Mouse (Mus musculus) ovary, postnatal 36 days (tissue): ENCODE data around the gene Tgif1.

Experiments used
- DNase-seq: peaks from one replicate; pipeline ENCODE4 v3.0.0; 2022; ENCODE audit warnings: low spot score, mixed read lengths

Tgif1 gene

DNA sequence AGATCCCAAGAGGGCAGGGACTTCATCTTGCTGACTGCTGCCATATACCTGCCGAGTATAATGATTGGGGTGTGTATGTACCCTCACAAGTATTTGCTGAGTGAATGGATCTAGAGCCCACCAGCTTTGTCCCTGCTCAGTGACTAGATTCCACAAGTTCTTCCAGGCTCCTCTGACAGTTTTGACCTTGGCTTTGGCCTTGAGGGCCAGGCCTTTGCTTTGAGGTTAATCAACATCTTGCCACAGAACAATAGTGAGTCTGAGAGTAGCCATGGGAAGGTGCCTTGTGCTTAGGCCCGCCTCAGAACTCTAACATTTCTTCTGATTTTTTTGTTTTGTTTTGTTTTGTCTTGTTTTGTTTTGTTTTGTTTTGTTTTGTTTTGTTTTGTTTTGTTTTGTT, 46.7 kb downstream of the Tgif1 start:
- no peak for DNase-seq

DNA sequence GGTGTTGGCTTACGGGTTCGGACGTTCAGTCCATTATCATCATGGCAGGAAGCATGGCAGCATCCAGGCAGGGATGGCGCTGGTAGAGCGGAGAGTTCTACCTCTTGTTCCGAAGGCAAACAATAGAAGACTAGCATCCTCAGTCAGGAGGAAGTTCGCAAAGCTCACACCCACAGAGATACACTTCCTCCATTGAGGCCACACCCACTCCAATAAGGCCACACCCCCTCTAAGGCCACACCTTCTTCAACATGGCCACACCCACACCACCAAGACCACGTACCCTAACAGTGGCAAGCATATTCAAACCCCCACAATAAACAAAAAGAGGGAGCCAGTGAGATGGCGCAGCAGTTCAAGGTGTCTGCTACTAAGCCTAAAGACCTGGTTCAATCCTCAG, 47.5 kb downstream of the Tgif1 start:
- no peak for DNase-seq

DNA sequence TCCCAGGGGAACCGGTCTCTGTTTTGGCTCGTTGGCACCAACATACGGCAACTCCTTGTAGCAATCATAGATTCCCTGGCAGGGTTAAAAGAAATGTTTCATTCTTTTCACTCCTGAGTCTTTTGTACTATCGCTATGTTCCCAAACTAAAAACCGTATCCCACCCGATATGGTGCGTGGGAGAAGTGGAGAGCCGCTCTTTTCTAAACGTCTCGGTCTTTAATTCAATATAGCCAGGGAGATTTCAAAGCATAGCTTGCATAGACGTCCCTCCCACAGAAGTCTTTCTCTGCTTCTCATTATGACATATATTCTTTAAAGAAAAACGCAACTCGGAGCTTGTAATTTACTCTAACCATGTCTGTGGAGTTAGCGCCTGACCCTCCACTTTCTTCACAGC, 51.3 kb downstream of the Tgif1 start:
- DNase-seq: no peak

DNA sequence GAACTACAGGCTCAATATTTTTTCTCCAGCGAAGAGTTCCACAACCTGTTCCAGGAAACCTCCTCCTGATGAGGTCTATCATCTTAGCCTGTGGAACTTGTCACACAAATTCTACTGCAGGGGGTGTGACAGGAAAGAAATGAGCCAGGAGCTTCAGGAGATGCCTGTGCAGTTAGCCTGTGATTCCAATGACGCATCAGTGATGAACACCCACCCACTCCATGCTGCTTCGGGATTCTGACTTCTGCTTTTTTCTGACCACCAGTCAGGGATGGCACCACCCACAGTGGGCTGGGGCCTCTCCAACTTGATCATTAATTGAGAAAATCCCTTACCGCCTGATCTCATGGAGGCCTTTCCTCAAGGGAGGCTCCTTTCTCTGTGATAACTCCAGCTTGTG, 54.1 kb downstream of the Tgif1 start:
- no peak for DNase-seq

DNA sequence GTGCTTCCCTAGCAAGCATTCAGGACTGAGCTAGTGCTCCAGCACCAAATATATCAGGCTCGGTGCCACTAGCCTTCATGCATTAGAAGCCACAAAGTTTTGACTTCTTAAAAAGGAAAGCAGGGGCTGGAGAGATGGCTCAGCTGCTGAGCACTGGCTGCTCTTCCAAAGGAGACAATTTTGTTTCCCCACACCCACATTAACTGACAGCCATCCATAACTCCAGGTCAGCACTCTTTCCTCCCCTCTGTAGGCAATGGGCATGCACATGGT, 55.6 kb downstream of the Tgif1 start:
- no peak for DNase-seq

DNA sequence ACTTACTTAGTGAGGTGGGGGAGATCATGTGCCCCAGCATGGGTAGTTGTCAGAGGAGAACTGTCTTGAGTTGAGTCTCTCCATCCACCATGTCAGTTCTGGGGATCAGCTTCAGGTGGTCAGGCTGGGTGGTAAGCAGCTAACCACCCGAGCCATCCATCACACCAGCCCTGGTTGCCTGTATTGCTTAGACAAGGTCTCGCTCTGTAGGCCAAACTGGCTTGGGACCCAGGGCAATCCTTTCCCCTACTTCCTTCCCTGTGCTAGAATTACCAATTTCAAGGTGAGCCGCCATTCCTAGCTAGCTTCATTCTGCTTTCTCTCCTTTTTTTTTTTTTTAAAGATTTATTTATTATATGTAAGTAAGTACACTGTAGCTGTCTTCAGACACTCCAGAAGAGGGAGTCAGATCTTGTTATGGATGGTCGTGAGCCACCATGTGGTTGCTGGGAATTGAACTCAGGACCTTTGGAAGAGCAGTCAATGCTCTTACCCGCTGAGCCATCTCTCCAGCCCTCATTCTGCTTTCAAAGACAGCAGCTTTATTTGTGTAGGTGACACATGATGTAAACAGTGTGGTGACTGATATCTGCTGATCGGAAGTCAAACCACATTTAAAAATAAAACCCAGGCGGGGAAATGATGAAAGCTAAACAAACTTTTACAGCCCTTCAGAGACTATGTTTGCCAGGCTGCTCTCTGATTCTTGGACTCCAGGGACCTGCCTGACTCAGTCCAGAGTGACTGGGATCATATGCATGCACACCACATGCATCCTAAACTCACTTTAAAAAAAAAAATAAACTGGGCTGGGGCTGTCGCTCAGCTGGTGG, 56.2 kb downstream of the Tgif1 start:
- DNase-seq: no peak

DNA sequence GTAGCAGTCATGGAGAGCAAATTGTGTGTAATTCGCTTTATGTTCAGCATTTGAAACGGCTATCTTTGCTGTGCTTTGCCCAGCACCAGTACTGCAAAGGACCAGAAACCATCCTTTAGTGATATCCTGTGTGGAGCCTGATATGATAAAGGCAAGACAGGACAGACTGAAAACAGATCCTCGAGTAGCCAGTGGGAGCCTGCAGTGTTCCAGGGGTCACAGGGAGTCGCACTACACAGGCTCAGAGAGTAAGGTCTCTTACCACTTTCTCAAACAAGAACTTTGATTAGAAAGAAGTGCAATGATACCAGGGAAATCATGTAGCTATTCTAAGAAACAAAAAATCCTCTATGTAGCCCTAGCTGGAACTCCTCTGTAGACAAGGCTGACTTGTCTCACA, 58.1 kb downstream of the Tgif1 start:
- no peak for DNase-seq

DNA sequence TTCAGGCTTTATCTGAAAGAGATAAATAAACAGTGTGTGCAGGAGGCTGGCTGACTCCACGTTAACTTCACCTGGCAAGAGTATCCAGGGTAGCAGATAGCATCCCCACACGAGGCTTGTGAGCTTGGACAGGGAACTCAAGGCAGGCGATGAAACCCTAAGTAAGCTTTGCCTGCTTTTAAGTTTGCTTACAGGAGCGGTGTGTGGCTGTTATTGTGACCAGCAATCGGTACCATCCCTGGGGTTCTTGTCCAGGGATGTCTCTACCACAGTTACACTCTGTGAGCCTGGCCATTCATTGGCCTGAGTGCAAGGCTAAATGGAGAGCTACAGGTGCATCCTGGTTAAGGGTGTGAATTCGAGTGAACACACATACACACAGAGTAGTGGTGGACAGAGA, 58.6 kb downstream of the Tgif1 start:
- DNase-seq: no peak

DNA sequence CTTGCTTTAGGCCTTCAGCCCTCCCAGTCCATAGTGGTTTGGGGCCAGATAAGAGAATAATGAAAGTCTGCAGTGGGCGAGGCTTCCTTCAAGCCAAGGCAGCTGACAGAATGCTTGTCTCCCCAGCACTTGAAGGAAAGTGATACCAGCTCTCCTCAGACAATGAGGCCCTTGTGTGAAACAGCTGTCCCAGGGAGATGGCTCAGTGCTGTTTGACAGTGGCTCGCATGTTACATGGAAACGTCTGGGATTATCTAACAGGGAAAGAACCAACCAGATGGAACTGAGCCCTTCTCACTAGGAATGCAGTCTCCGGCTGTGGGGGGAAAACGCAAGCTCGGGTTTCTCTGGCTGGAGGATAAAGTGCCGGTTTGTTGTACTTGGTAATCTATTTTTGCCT, 59.1 kb downstream of the Tgif1 start:
- DNase-seq: no peak
